Mouse (Mus musculus) embryonic facial prominence, embryonic 14.5 days (tissue): ENCODE data around the gene Olfr1417. TPM values are rescaled to one million over a fixed set of nuclear protein-coding genes. Genes with fewer than 3 reads are reported as not detected.
"Not testable (repeated sequence)": the region's sequence is repeated elsewhere in the genome, so short reads cannot be mapped to it uniquely, and the experiment has no call there.

Experiments used
- ATAC-seq: fragments of 200-750 bp; cut with Nextera tagmentation; 2 replicates; pipeline ENCODE4 v1.8.0; 2017; ENCODE audit warnings: low read depth, moderate number of reproducible peaks, moderate TSS enrichment
- DNase-seq: peaks from one replicate; pipeline ENCODE4 v3.0.0-alpha.2; 2015; ENCODE audit warnings: low spot score
- H3K27ac ChIP-seq: fragments of 300-500 bp; sonication (generic); replicated peaks from 2 replicates; pipeline ENCODE4 v1.5.1; 2014; ENCODE audit warnings: low read depth, mild to moderate bottlenecking, low read length, moderate library complexity
- H3K27me3 ChIP-seq: fragments of 300-500 bp; sonication (generic); replicated peaks from 2 replicates; pipeline ENCODE4 v1.6.1; 2014; ENCODE audit warnings: low read length; ENCODE audit not compliant: control insufficient read depth, insufficient read depth
- H3K36me3 ChIP-seq: fragments of 300-500 bp; sonication (generic); 2 replicates; pipeline ENCODE4 v1.6.1; 2014; ENCODE audit warnings: low read length, mixed read lengths; ENCODE audit not compliant: control insufficient read depth, insufficient read depth
- H3K4me1 ChIP-seq: fragments of 300-500 bp; sonication (generic); 2 replicates; pipeline ENCODE4 v1.6.1; 2014; ENCODE audit warnings: antibody characterized with exemption, low read length; ENCODE audit not compliant: control insufficient read depth, insufficient read depth
- H3K4me2 ChIP-seq: fragments of 300-500 bp; sonication (generic); 2 replicates; pipeline ENCODE4 v1.6.1; 2014; ENCODE audit warnings: low read depth, mild to moderate bottlenecking, low read length, moderate library complexity, mixed read lengths
- H3K4me3 ChIP-seq: fragments of 300-500 bp; sonication (generic); 2 replicates; pipeline ENCODE4 v1.5.1; 2014; ENCODE audit warnings: low read depth, mild to moderate bottlenecking, low read length
- H3K9ac ChIP-seq: fragments of 300-500 bp; sonication (generic); 2 replicates; pipeline ENCODE4 v1.6.1; 2014; ENCODE audit warnings: low read depth, mild to moderate bottlenecking, low read length, moderate library complexity, mixed read lengths
- H3K9me3 ChIP-seq: fragments of 300-500 bp; sonication (generic); 2 replicates; pipeline ENCODE4 v1.6.1; 2016; ENCODE audit warnings: low read length; ENCODE audit not compliant: control insufficient read depth
- WGBS: fragments of 180-500 bp; shearing (Covaris S2); extraction: QIAGEN DNeasy Blood & Tissue Kit; methylation state at CpG from one replicate; pipeline ENCODE4 v1.1.7; 2014; 5-methylcytosine and 5-hydroxymethylcytosine counted together
- polyA plus RNA-seq: library from polyadenylated mRNA; unstranded; fragments of >200 nt; fragmentation: Nextera tagmentation; extraction: Ambion mirVana; gene quantifications from 2 replicates; pipeline ENCODE4 v1.2.1, GENCODE M21; 2014

Olfr1417 gene
- polyA plus RNA-seq, result not detected in 2 replicates

- WGBS, result 89% methylated on average over 4 of the region's 4 CpGs
- H3K36me3 ChIP-seq, result no peaks in the 10 kb centered on the region
- no peaks in the 10 kb centered on the region for H3K4me1 ChIP-seq
- no peaks in the 10 kb centered on the region for H3K9me3 ChIP-seq
- H3K27me3 ChIP-seq, result no peaks in the 10 kb centered on the region
- no peak within 1 kb of the TSS for H3K4me3 ChIP-seq
- ATAC-seq (no peak), DNase-seq (no peak)
- H3K4me2 ChIP-seq, result no peak within 1 kb of the TSS
- no peak within 1 kb of the TSS for H3K9ac ChIP-seq
- H3K27ac ChIP-seq, result no peak within 1 kb of the TSS
Measured at GRCm38 (mm10) chr19:11839119-11839518, at the start of gene Olfr1417. TSS of gene Olfr1417 (minus strand) at chr19:11839219.

- ATAC-seq (no peak), DNase-seq (no peak)
- Histone ChIP-seq H3K4me3 (no peak within 1 kb of the TSS), H3K9me3 (no peaks in the 10 kb centered on the region), H3K27ac (no peak within 1 kb of the TSS), H3K36me3 (no peaks in the 10 kb centered on the region), H3K4me1 (no peaks in the 10 kb centered on the region), H3K4me2 (no peak within 1 kb of the TSS), H3K9ac (no peak within 1 kb of the TSS), H3K27me3 (no peaks in the 10 kb centered on the region)
- WGBS, result 45% methylated on average over 1 of the region's 1 CpGs
Measured at GRCm38 (mm10) chr19:11886265-11886664, 47.2 kb upstream of the Olfr1417 start, which contains the start of gene Olfr1420. TSS of gene Olfr1420 (plus strand) at chr19:11886565.

DNA sequence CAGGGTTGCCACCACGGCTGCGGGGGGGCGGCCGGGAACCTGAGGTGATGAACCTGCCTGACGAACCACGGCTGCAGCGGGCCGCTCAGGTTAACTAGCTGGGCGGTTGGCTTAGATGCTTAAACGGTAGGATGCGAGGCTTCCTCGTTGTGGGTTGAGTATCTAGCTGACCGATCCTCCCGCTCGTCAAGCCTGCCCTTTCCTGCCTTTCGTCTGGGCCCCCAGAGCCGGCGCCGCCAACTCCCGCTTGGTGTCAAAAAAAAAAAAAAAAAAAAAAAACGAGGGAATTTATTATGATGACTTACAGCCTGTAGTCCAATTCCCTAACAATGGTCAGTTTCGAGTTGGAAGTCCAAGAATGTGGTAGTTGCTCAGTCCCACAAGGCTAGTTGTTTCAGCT lies 39.4 kb upstream of the Olfr1417 start:
- H3K9ac ChIP-seq, H3K9me3 ChIP-seq, H3K36me3 ChIP-seq, H3K4me2 ChIP-seq, H3K4me1 ChIP-seq, H3K27ac ChIP-seq, H3K4me3 ChIP-seq, H3K27me3 ChIP-seq, DNase-seq, ATAC-seq: not testable (repeated sequence)
- WGBS, result 62% methylated on average over 20 of the region's 22 CpGs

DNA sequence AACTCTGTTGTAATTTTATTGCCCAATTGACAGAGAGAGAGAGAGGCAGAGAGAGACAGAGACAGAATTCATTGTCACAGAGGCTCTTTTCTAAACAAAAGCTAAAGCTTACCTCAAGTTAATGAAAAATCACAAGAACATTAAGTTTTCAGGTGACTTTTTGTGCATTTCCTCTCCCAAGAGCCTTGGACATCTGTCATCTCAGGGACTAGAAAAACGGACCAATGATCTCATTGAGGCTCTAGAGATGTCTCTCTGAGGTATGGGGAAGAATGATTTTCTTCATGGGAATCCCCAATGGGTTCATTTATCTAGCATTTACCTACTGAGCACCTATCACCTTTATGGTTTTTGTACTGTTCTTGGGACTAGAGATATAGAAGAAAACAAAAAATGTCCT lies 36.0 kb upstream of the Olfr1417 start, which contains the start of gene Olfr1419:
Gene Olfr1419 (minus strand): TSS at position 101 of the 400 bp plus-strand sequence.
- Histone ChIP-seq H3K9ac (no peak within 1 kb of the TSS), H3K4me1 (no peaks in the 10 kb centered on the region), H3K4me2 (no peak within 1 kb of the TSS), H3K9me3 (no peaks in the 10 kb centered on the region), H3K36me3 (no peaks in the 10 kb centered on the region), H3K27me3 (no peaks in the 10 kb centered on the region), H3K4me3 (no peak within 1 kb of the TSS), H3K27ac (no peak within 1 kb of the TSS)
- WGBS, result 33% methylated on average over 1 of the region's 1 CpGs
- DNase-seq, result no peak
- ATAC-seq, result no peak

GRCm38 (mm10) chr19:11867837-11868236 lies 28.8 kb upstream of the Olfr1417 start:
- Histone ChIP-seq H3K4me1 (no peaks in the 10 kb centered on the region), H3K27me3 (no peaks in the 10 kb centered on the region), H3K4me3 (no peak overlapping the region), H3K9me3 (0 out of 2 replicates have a peak, but pooled peaks cover 3% of the 10 kb centered on the region), H3K27ac (no peak overlapping the region), H3K36me3 (no peaks in the 10 kb centered on the region), H3K9ac (no peak overlapping the region), H3K4me2 (no peak overlapping the region)
- DNase-seq (no peak), ATAC-seq (no peak)
- WGBS, result 85% methylated on average over 2 of the region's 2 CpGs

DNA sequence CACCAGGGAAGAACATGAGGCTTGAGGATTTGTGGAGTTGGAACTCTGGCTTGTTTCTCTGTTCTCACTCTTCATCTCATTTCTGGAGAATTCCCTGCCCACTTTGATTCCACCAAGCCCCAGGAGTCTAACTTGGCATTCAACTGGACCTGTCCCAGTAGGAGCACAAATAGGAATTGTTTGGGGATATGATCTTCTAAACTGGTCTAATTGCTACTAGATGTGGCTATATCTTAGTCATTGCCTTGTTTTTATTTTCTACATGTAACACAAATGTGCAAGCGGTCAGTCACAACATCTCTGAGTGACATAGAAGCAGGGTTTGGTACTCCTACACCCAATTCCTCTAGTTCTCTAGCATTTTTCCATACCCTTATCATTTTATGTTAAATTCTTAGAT lies 21.9 kb upstream of the Olfr1417 start, which contains the start of gene Olfr1418:
Gene Olfr1418 (minus strand): TSS at position 101 of the 400 bp plus-strand sequence.
- ATAC-seq (no peak), DNase-seq (no peak)
- no peak within 1 kb of the TSS for H3K27ac ChIP-seq
- 94% methylated on average over 1 of the region's 1 CpGs for WGBS
- no peak within 1 kb of the TSS for H3K4me2 ChIP-seq
- H3K36me3 ChIP-seq, result no peaks in the 10 kb centered on the region
- no peak within 1 kb of the TSS for H3K9ac ChIP-seq
- no peaks in the 10 kb centered on the region for H3K27me3 ChIP-seq
- no peaks in the 10 kb centered on the region for H3K4me1 ChIP-seq
- H3K9me3 ChIP-seq, result 0 out of 2 replicates have a peak, but pooled peaks cover 3% of the 10 kb centered on the region
- H3K4me3 ChIP-seq, result no peak within 1 kb of the TSS

- H3K27me3 ChIP-seq, result no peaks in the 10 kb centered on the region
- H3K4me3 ChIP-seq, result no peak overlapping the region
- DNase-seq (no peak), ATAC-seq (no peak)
- H3K4me2 ChIP-seq, result no peak overlapping the region
- no peak overlapping the region for H3K9ac ChIP-seq
- H3K27ac ChIP-seq, result no peak overlapping the region
- 78% methylated on average over 6 of the region's 6 CpGs for WGBS
- H3K4me1 ChIP-seq, result no peaks in the 10 kb centered on the region
- no peaks in the 10 kb centered on the region; the same call in 1 of the 2 replicates for H3K9me3 ChIP-seq
- H3K36me3 ChIP-seq, result no peaks in the 10 kb centered on the region
Measured at GRCm38 (mm10) chr19:11856506-11856905, 17.5 kb upstream of the Olfr1417 start.

DNA sequence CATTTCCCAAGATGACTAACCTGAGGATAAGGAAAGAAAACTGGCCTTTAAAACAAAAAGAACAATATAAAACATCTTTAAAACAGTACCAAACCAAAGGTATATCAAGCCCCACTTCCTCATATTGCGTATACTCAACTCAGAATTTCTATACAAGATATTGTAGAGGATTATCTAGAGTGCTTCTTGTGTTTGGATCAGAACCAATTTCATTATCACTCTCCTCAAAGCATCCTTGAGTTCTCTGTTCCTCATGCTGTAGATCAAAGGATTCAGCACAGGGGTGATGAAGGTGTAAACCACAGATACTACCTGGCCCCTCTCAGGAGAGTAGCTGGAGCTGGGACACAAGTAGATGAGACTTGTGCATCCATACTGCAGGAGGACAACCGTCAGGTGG lies 15.8 kb upstream of the Olfr1417 start:
- no peak overlapping the region for H3K4me2 ChIP-seq
- H3K4me1 ChIP-seq, result no peaks in the 10 kb centered on the region
- no peak for ATAC-seq
- no peaks in the 10 kb centered on the region for H3K36me3 ChIP-seq
- 83% methylated on average over 2 of the region's 2 CpGs for WGBS
- DNase-seq, result no peak
- H3K9ac ChIP-seq, result no peak overlapping the region
- no peak overlapping the region for H3K4me3 ChIP-seq
- no peaks in the 10 kb centered on the region; the same call in 1 of the 2 replicates for H3K9me3 ChIP-seq
- H3K27me3 ChIP-seq, result no peaks in the 10 kb centered on the region
- H3K27ac ChIP-seq, result no peak overlapping the region

DNA sequence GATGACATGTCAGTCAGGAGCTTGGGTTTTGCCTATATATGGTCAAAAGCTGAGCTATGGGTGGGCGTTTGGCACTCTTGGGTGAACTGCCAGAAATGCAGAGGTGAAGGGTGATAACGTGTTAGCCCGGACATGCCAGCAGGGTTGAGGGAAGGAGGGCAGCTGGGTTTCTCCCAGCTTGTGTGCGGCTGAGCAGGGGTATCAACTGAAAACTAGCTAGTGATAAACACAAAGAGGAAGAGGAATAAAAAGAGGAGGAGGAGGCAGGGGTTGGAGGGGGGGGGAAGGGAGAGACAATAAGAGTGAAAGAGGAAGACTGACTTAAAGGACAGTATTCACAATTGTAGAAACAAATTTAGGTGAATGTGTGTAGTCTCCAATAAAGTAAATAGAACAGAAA lies 13.6 kb upstream of the Olfr1417 start:
- no peak for ATAC-seq
- 65% methylated on average over 4 of the region's 4 CpGs for WGBS
- DNase-seq, result no peak
- Histone ChIP-seq H3K4me3 (no peak overlapping the region), H3K27me3 (no peaks in the 10 kb centered on the region), H3K27ac (no peak overlapping the region), H3K9me3 (no peaks in the 10 kb centered on the region; the same call in 1 of the 2 replicates), H3K9ac (no peak overlapping the region), H3K4me2 (no peak overlapping the region), H3K4me1 (no peaks in the 10 kb centered on the region), H3K36me3 (no peaks in the 10 kb centered on the region)
